Mouse (Mus musculus) lung, postnatal 0 days (tissue): ENCODE results near the gene E130114P18Rik.

Experiments
- CTCF ChIP-seq: IDR thresholded peaks from 2 replicates; pipeline ENCODE4 v1.5.1; 2016; ENCODE audit warnings: antibody characterized with exemption, mild to moderate bottlenecking
- EP300 ChIP-seq: IDR thresholded peaks from 2 replicates; pipeline ENCODE4 v1.6.1; 2016; ENCODE audit warnings: antibody characterized with exemption, mild to moderate bottlenecking, control low read depth

- TF ChIP-seq EP300 (no peak), CTCF (no peak)
Observed at GRCm38 (mm10) chr4:97767516-97767915, 10.4 kb downstream of the E130114P18Rik start.
